Mouse (Mus musculus): ENCODE data around the gene Asic2.

- TF ChIP-seq POU5F1 (IDR thresholded peaks at IDR 0.05; ENCODE audit: borderline replicate concordance, low read length) (no peak), CTCF (conservative IDR thresholded peaks at IDR 0.05; ENCODE audit: low read length) (no peak)
These were observed 596.7 kb downstream of the Asic2 start for GRCm38 (mm10) chr11:81371545-81371944.

All from E14TG2a.4 (cell line).